Mouse (Mus musculus) lung, postnatal 0 days (tissue): ENCODE results near the gene Trpm7. TPM values are rescaled to one million over a fixed set of nuclear protein-coding genes. Genes with fewer than 3 reads are reported as not detected.

Source experiments
- ATAC-seq: fragments of 200-750 bp; cut with Nextera tagmentation; 2 replicates; pipeline ENCODE4 v1.8.0; 2017; ENCODE audit warnings: moderate library complexity
- DNase-seq: peaks from one replicate; pipeline ENCODE4 v3.0.0-alpha.2; 2016; ENCODE audit warnings: low spot score
- H3K27ac ChIP-seq: fragments of 300-500 bp; sonication (generic); 2 replicates; pipeline ENCODE4 v1.5.1; 2014; ENCODE audit warnings: antibody characterized with exemption, mild to moderate bottlenecking, low read length, mixed read lengths
- H3K27me3 ChIP-seq: fragments of 300-500 bp; sonication (generic); replicated peaks from 2 replicates; pipeline ENCODE4 v1.6.1; 2014; ENCODE audit warnings: low read length, mixed read lengths; ENCODE audit not compliant: insufficient read depth
- H3K36me3 ChIP-seq: fragments of 300-500 bp; sonication (generic); 2 replicates; pipeline ENCODE4 v1.6.1; 2014; ENCODE audit warnings: low read length, mixed read lengths; ENCODE audit not compliant: insufficient read depth
- H3K4me1 ChIP-seq: fragments of 300-500 bp; sonication (generic); 2 replicates; pipeline ENCODE4 v1.6.1; 2014; ENCODE audit warnings: antibody characterized with exemption, low read depth, low read length, mixed read lengths; ENCODE audit not compliant: insufficient read depth
- H3K4me2 ChIP-seq: fragments of 300-500 bp; sonication (generic); replicated peaks from 2 replicates; pipeline ENCODE4 v1.6.1; 2014; ENCODE audit warnings: low read depth, mild to moderate bottlenecking, low read length, moderate library complexity, mixed read lengths
- H3K4me3 ChIP-seq: fragments of 300-500 bp; sonication (generic); 2 replicates; pipeline ENCODE4 v1.5.1; 2014; ENCODE audit warnings: low read depth, low read length
- H3K9ac ChIP-seq: fragments of 300-500 bp; sonication (generic); replicated peaks from 2 replicates; pipeline ENCODE4 v1.6.1; 2014; ENCODE audit warnings: low read depth, mild to moderate bottlenecking
- H3K9me3 ChIP-seq: fragments of 300-500 bp; sonication (generic); 2 replicates; pipeline ENCODE4 v1.6.1; 2016; ENCODE audit warnings: low read length, mixed read lengths
- CTCF ChIP-seq: IDR thresholded peaks from 2 replicates; pipeline ENCODE4 v1.5.1; 2016; ENCODE audit warnings: antibody characterized with exemption, mild to moderate bottlenecking
- EP300 ChIP-seq: IDR thresholded peaks from 2 replicates; pipeline ENCODE4 v1.6.1; 2016; ENCODE audit warnings: antibody characterized with exemption, mild to moderate bottlenecking, control low read depth
- WGBS: fragments of 180-500 bp; shearing (Covaris S2); extraction: QIAGEN DNeasy Blood & Tissue Kit; methylation state at CpG from one replicate; pipeline ENCODE4 v1.1.7; 2014; 5-methylcytosine and 5-hydroxymethylcytosine counted together
- polyA plus RNA-seq: library from polyadenylated mRNA; unstranded; fragments of >200 nt; fragmentation: Nextera tagmentation; extraction: Ambion mirVana; gene quantifications from 2 replicates; pipeline ENCODE4 v1.2.1, GENCODE M21; 2015

Gene Trpm7
- 35.3 and 38.6 TPM in 2 replicates for polyA plus RNA-seq

- TF ChIP-seq CTCF, result no peak
- TF ChIP-seq EP300, result no peak
- WGBS, result under 1% methylated on average over 69 of the region's 81 CpGs
- H3K9ac ChIP-seq, result peak within 1 kb of the TSS; percentile 90
- H3K36me3 ChIP-seq, result no peaks in the 10 kb centered on the region
- ATAC-seq (peak; percentile 99), DNase-seq (peak; percentile 98)
- H3K9me3 ChIP-seq, result no peaks in the 10 kb centered on the region
- H3K27me3 ChIP-seq, result no peaks in the 10 kb centered on the region
- H3K4me2 ChIP-seq, result peak within 1 kb of the TSS; percentile 63
- peak within 1 kb of the TSS; percentile 84 for H3K4me3 ChIP-seq
- H3K27ac ChIP-seq, result peak within 1 kb of the TSS; percentile 98
- H3K4me1 ChIP-seq, result 0 out of 2 replicates have a peak, but pooled peaks cover 7% of the 10 kb centered on the region
Observed at GRCm38 (mm10) chr2:126875871-126876796, at the start of gene Trpm7. Gene Trpm7, minus strand, starts transcription at chr2:126876230.

- H3K4me3 ChIP-seq, result no peak overlapping the region
- H3K27me3 ChIP-seq, result no peaks in the 10 kb centered on the region
- no peaks in the 10 kb centered on the region for H3K9me3 ChIP-seq
- no peak overlapping the region for H3K4me2 ChIP-seq
- no peak overlapping the region for H3K27ac ChIP-seq
- no peak overlapping the region for H3K9ac ChIP-seq
- DNase-seq, result no peak
- no peak for ATAC-seq
- 76% methylated on average over 12 of the region's 12 CpGs for WGBS
- TF ChIP-seq EP300 (no peak), CTCF (no peak)
- peaks cover 23% of the 10 kb centered on the region for H3K36me3 ChIP-seq
- no peaks in the 10 kb centered on the region for H3K4me1 ChIP-seq
Observed at GRCm38 (mm10) chr2:126920358-126921060, 44.5 kb upstream of the Trpm7 start.

- H3K27me3 ChIP-seq, result no peaks in the 10 kb centered on the region
- no peak overlapping the region for H3K9ac ChIP-seq
- WGBS, result 43% methylated on average over 1 of the region's 1 CpGs
- peaks cover 18% of the 10 kb centered on the region for H3K36me3 ChIP-seq
- no peak for TF ChIP-seq CTCF
- no peak for TF ChIP-seq EP300
- no peak overlapping the region for H3K4me2 ChIP-seq
- H3K9me3 ChIP-seq, result no peaks in the 10 kb centered on the region
- no peak overlapping the region for H3K27ac ChIP-seq
- H3K4me1 ChIP-seq, result no peaks in the 10 kb centered on the region
- H3K4me3 ChIP-seq, result no peak overlapping the region
- no peak for ATAC-seq
- DNase-seq, result no peak
Observed at GRCm38 (mm10) chr2:126916236-126916635, 40.2 kb upstream of the Trpm7 start.

GRCm38 (mm10) chr2:126914096-126914495 is 38.1 kb upstream of the Trpm7 start:
- ATAC-seq, result no peak
- no peak overlapping the region for H3K27ac ChIP-seq
- WGBS, result 69% methylated on average over 4 of the region's 4 CpGs

GRCm38 (mm10) chr2:126904162-126904561 is 28.1 kb upstream of the Trpm7 start:
- Histone ChIP-seq H3K4me3 (no peak overlapping the region), H3K27ac (no peak overlapping the region), H3K27me3 (no peaks in the 10 kb centered on the region), H3K4me2 (no peak overlapping the region), H3K9ac (no peak overlapping the region), H3K4me1 (no peaks in the 10 kb centered on the region), H3K36me3 (peaks cover 14% of the 10 kb centered on the region), H3K9me3 (no peaks in the 10 kb centered on the region)
- ATAC-seq (no peak), DNase-seq (no peak)
- 62% methylated on average over 3 of the region's 3 CpGs for WGBS
- no peak for TF ChIP-seq CTCF
- no peak for TF ChIP-seq EP300

More at GRCm38 (mm10) chr2:126914096-126914495, 38.1 kb upstream of the Trpm7 start:
- Histone ChIP-seq H3K4me1 (no peaks in the 10 kb centered on the region), H3K27me3 (no peaks in the 10 kb centered on the region), H3K9ac (no peak overlapping the region), H3K36me3 (peaks cover 12% of the 10 kb centered on the region), H3K4me3 (no peak overlapping the region), H3K9me3 (no peaks in the 10 kb centered on the region), H3K4me2 (no peak overlapping the region)
- no peak for DNase-seq
- TF ChIP-seq EP300 (no peak), CTCF (no peak)

GRCm38 (mm10) chr2:126897511-126897910 is 21.5 kb upstream of the Trpm7 start:
- Histone ChIP-seq H3K4me1 (no peaks in the 10 kb centered on the region), H3K9ac (no peak overlapping the region), H3K4me3 (no peak overlapping the region), H3K27ac (no peak overlapping the region), H3K9me3 (no peaks in the 10 kb centered on the region), H3K27me3 (no peaks in the 10 kb centered on the region), H3K4me2 (no peak overlapping the region), H3K36me3 (0 out of 2 replicates have a peak, but pooled peaks cover 14% of the 10 kb centered on the region)
- DNase-seq (no peak), ATAC-seq (no peak)
- WGBS, result 80% methylated on average over 9 of the region's 9 CpGs
- TF ChIP-seq CTCF (no peak), EP300 (no peak)
